Mouse (Mus musculus) hindbrain, embryonic 13.5 days (tissue): ENCODE measurements at regions not wholly inside any gene's neighbourhood (a gene's known extent, or its start where the extent isn't known, plus 50 kb on each side); places are given as distances from the start of the nearest gene placed in this dataset.

Experiments used
- ATAC-seq: fragments of 200-750 bp; cut with Nextera tagmentation; 2 replicates; pipeline ENCODE4 v1.8.0; 2017; ENCODE audit warnings: moderate TSS enrichment; ENCODE audit not compliant: low FRiP score
- H3K27ac ChIP-seq: fragments of 300-500 bp; sonication (generic); 2 replicates; pipeline ENCODE4 v1.5.1; 2015; ENCODE audit warnings: inconsistent platforms, mild to moderate bottlenecking, moderate library complexity
- H3K27me3 ChIP-seq: fragments of 300-500 bp; sonication (generic); 2 replicates; pipeline ENCODE4 v1.6.1; 2015; ENCODE audit warnings: mild to moderate bottlenecking, inconsistent platforms
- H3K36me3 ChIP-seq: fragments of 300-500 bp; sonication (generic); 2 replicates; pipeline ENCODE4 v1.6.1; 2015; ENCODE audit warnings: mild to moderate bottlenecking, inconsistent platforms
- H3K4me1 ChIP-seq: fragments of 300-500 bp; sonication (generic); replicated peaks from 2 replicates; pipeline ENCODE4 v1.6.1; 2015; ENCODE audit warnings: inconsistent platforms
- H3K4me2 ChIP-seq: fragments of 300-500 bp; sonication (generic); 2 replicates; pipeline ENCODE4 v1.6.1; 2015; ENCODE audit warnings: inconsistent platforms, mild to moderate bottlenecking, moderate library complexity
- H3K4me3 ChIP-seq: fragments of 300-500 bp; sonication (generic); 2 replicates; pipeline ENCODE4 v1.5.1; 2015; ENCODE audit warnings: mild to moderate bottlenecking, inconsistent platforms
- H3K9ac ChIP-seq: fragments of 300-500 bp; sonication (generic); 2 replicates; pipeline ENCODE4 v1.6.1; 2015; ENCODE audit warnings: mild to moderate bottlenecking, inconsistent platforms
- H3K9me3 ChIP-seq: fragments of 300-500 bp; sonication (generic); 2 replicates; pipeline ENCODE4 v1.6.1; 2016; ENCODE audit warnings: inconsistent platforms
- WGBS: fragments of 180-500 bp; shearing (Covaris S2); methylation state at CpG from one replicate; pipeline ENCODE4 v1.1.7; 2015; 5-methylcytosine and 5-hydroxymethylcytosine counted together

DNA sequence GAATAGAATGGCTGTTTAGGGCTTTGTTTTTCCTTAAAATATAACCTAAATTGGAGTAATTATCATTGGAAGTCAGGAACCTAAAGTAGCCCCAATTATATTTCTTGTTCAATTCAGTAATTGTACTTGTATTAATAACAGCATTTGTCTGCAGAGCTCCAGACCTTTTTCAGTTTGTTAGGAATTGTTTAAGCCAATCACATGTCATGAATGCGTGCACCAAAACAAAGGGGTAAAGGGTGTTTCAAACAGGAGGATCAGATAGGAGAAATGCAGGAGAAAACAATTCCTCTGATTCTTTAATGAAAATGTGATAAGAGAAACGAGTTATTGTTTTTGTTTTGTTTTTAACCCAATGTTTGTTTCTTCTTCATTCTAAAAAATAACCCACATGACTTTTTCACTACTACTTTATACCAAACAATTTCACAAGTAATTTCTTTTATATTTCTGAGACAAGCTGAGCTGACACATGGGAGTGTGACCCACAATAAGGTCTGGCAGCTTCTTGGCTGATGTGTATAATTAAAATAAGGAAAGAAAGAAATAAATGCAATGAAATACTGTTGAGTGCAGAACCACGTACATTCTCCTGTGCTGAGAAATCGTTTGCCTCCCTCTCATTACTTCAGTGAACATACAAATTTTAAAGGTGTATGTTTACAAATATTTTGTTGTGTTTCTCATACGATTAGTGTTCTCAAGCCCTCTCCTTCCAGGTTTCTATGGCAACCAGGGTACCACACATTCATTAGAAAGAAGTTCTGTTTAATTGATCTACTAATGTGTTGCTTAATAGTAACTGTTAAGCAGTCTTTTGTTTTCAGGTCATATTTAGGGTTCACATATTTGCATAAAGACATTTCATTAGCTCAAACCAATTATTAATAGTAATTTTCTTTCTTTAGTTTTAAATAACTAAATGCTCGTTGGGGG is 397.7 kb downstream of the Isl1 start:
- ATAC-seq, result peak; percentile 59; the same call in 1 of the 2 replicates
- Histone ChIP-seq H3K36me3 (no peaks in the 10 kb centered on the region), H3K4me2 (no peak overlapping the region), H3K27ac (no peak overlapping the region), H3K4me1 (0 out of 2 replicates have a peak, but pooled peaks cover 3% of the 10 kb centered on the region), H3K9ac (no peak overlapping the region), H3K9me3 (no peaks in the 10 kb centered on the region), H3K4me3 (no peak overlapping the region), H3K27me3 (no peaks in the 10 kb centered on the region)
- WGBS, result 60% methylated on average over 6 of the region's 6 CpGs

GRCm38 (mm10) chr13:115910866-115911449 is 398.5 kb downstream of the Isl1 start:
- Histone ChIP-seq H3K4me3 (no peak overlapping the region), H3K9me3 (peaks cover 3% of the 10 kb centered on the region; the same call in 1 of the 2 replicates), H3K9ac (no peak overlapping the region), H3K27ac (no peak overlapping the region), H3K36me3 (no peaks in the 10 kb centered on the region), H3K4me2 (peak overlapping the region; percentile 3; the same call in 1 of the 2 replicates), H3K27me3 (no peaks in the 10 kb centered on the region), H3K4me1 (0 out of 2 replicates have a peak, but pooled peaks cover 3% of the 10 kb centered on the region)
- WGBS, result 43% methylated on average over 8 of the region's 8 CpGs
- ATAC-seq, result peak; percentile 80

DNA sequence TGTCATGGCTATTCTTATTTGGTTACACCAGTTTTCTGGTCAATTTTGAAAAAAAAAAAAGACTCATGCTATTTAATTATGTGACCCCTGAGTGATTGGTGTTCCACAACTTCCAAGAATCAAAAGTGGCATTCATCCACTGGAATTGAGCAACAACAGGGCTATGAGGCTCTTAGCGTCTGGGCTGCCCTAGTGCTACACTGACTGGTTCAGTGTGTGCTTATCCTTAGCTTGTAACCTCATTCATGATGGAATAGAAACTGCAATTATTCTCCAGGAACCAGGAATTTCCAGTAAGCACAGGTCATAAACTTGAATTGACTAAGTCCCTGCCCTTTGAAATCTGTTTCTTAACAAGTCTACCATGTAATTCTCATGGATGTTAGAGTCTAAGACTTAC is 428.9 kb downstream of the Isl1 start:
- Histone ChIP-seq H3K27me3 (no peaks in the 10 kb centered on the region), H3K9ac (no peak overlapping the region), H3K27ac (no peak overlapping the region), H3K4me2 (no peak overlapping the region), H3K4me3 (no peak overlapping the region), H3K4me1 (no peaks in the 10 kb centered on the region), H3K9me3 (no peaks in the 10 kb centered on the region), H3K36me3 (no peaks in the 10 kb centered on the region)
- ATAC-seq, result no peak
- 87% methylated on average over 1 of the region's 1 CpGs for WGBS

GRCm38 (mm10) chr13:115860480-115860879 is 449.0 kb downstream of the Isl1 start:
- H3K4me1 ChIP-seq, result no peaks in the 10 kb centered on the region
- H3K4me3 ChIP-seq, result no peak overlapping the region
- H3K27ac ChIP-seq, result no peak overlapping the region
- H3K9me3 ChIP-seq, result no peaks in the 10 kb centered on the region
- WGBS, result 73% methylated on average over 3 of the region's 3 CpGs
- H3K4me2 ChIP-seq, result no peak overlapping the region
- no peaks in the 10 kb centered on the region for H3K27me3 ChIP-seq
- H3K9ac ChIP-seq, result no peak overlapping the region
- no peaks in the 10 kb centered on the region for H3K36me3 ChIP-seq
- no peak for ATAC-seq

GRCm38 (mm10) chr13:115856632-115857031 is 452.9 kb downstream of the Isl1 start:
- H3K27ac ChIP-seq, result no peak overlapping the region
- no peak overlapping the region for H3K9ac ChIP-seq
- WGBS, result 78% methylated on average over 4 of the region's 4 CpGs

DNA sequence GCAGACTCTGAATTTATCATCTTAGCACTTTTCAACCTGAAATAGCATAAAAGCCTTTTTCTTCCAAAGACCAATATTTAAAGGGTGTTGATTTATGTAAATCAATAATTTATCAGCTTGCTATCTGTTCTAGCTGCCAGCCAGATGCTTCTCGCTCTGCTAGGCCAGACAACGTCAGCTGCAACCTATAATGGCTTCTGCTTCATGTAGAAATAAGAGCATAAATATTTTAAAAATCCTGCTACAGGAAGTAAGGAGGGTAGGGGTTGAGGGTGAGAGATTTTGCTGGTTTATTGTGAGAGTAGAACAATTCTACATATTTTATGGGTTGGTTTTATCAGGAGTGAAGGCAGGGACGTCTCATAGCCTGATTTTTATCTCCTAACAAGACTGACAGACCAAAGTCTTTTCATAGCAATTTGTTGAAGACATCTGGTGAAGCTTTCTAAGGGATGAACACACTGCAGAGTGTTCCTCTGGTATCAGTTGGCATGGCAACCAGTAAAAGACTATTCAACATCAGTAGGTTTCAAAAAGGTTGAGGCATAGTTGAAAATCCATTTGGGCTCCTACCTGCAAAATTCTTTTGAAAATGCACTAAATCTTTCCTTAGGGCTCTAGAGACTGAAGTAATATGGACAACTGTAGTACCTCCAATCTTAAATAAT is 456.7 kb downstream of the Isl1 start:
- Histone ChIP-seq H3K27me3 (no peaks in the 10 kb centered on the region), H3K27ac (no peak overlapping the region), H3K4me2 (no peak overlapping the region), H3K4me1 (no peaks in the 10 kb centered on the region), H3K9ac (no peak overlapping the region), H3K36me3 (no peaks in the 10 kb centered on the region), H3K4me3 (no peak overlapping the region), H3K9me3 (no peaks in the 10 kb centered on the region)
- ATAC-seq, result no peak
- 50% methylated on average over 3 of the region's 3 CpGs for WGBS

More at GRCm38 (mm10) chr13:115856632-115857031, 452.9 kb downstream of the Isl1 start:
- H3K9me3 ChIP-seq, result no peaks in the 10 kb centered on the region
- H3K4me2 ChIP-seq, result no peak overlapping the region
- H3K27me3 ChIP-seq, result no peaks in the 10 kb centered on the region
- H3K4me3 ChIP-seq, result no peak overlapping the region
- H3K4me1 ChIP-seq, result no peaks in the 10 kb centered on the region
- H3K36me3 ChIP-seq, result no peaks in the 10 kb centered on the region
- no peak for ATAC-seq

- H3K9ac ChIP-seq, result no peak overlapping the region
- no peaks in the 10 kb centered on the region for H3K4me1 ChIP-seq
- no peak overlapping the region for H3K4me3 ChIP-seq
- H3K27ac ChIP-seq, result no peak overlapping the region
- ATAC-seq, result no peak
- H3K36me3 ChIP-seq, result no peaks in the 10 kb centered on the region
- WGBS, result 64% methylated on average over 10 of the region's 10 CpGs
- H3K4me2 ChIP-seq, result no peak overlapping the region
- no peaks in the 10 kb centered on the region for H3K27me3 ChIP-seq
- no peaks in the 10 kb centered on the region for H3K9me3 ChIP-seq
Observed at GRCm38 (mm10) chr13:115843121-115843520, 466.4 kb downstream of the Isl1 start.

GRCm38 (mm10) chr13:115836203-115836768 is 473.2 kb downstream of the Isl1 start:
- H3K36me3 ChIP-seq, result no peaks in the 10 kb centered on the region
- no peak overlapping the region for H3K27ac ChIP-seq
- H3K4me2 ChIP-seq, result no peak overlapping the region
- no peaks in the 10 kb centered on the region for H3K4me1 ChIP-seq
- H3K9ac ChIP-seq, result no peak overlapping the region
- no peak for ATAC-seq
- no peaks in the 10 kb centered on the region for H3K27me3 ChIP-seq
- WGBS, result 78% methylated on average over 6 of the region's 6 CpGs
- no peak overlapping the region for H3K4me3 ChIP-seq
- no peaks in the 10 kb centered on the region for H3K9me3 ChIP-seq

DNA sequence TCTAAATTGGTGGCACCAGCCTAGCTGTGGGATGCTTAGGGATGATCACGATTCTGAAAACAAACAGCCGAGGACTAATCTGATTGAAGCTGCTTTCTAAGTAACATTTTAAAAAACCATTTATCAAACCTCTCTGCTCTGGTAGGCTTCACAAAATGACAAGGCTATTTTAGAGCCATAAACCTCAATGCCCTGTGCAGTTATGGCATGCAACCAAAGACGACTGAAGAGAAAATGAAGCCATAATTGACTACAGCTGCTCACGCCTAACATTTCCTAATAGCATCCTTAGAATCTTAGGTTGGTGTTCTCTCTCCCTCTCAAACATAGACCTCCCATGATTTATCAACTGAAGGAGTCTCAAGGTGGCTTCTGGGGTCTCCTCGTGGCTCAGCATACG is 484.3 kb downstream of the Isl1 start:
- no peak overlapping the region for H3K9ac ChIP-seq
- H3K4me3 ChIP-seq, result no peak overlapping the region
- WGBS, result 73% methylated on average over 6 of the region's 6 CpGs
- H3K9me3 ChIP-seq, result no peaks in the 10 kb centered on the region
- H3K27ac ChIP-seq, result no peak overlapping the region
- no peaks in the 10 kb centered on the region for H3K4me1 ChIP-seq
- ATAC-seq, result no peak
- H3K4me2 ChIP-seq, result no peak overlapping the region
- H3K27me3 ChIP-seq, result no peaks in the 10 kb centered on the region
- no peaks in the 10 kb centered on the region for H3K36me3 ChIP-seq

DNA sequence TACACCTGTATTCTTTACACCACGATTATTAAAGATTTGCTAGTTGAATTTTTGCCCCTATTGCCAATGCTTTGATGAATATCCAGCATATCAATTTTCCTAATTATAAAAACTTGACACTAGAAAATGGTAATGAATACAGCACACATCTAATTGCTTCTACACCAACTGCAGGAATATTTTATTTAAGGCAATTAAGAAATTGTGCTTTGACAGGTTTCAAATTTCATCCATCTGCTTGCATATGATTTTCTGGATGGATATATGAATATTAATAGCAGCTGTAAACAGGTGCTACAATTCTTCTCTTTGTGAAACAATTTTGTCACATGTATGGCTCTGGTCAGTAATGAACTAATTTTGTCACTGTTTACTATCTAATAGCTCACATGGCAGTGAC is 487.0 kb downstream of the Isl1 start:
- ATAC-seq, result no peak
- H3K4me2 ChIP-seq, result no peak overlapping the region
- no peaks in the 10 kb centered on the region for H3K9me3 ChIP-seq
- no peaks in the 10 kb centered on the region for H3K4me1 ChIP-seq
- H3K27me3 ChIP-seq, result no peaks in the 10 kb centered on the region
- no peak overlapping the region for H3K9ac ChIP-seq
- WGBS, result 70% methylated on average over 1 of the region's 1 CpGs
- H3K36me3 ChIP-seq, result no peaks in the 10 kb centered on the region
- no peak overlapping the region for H3K4me3 ChIP-seq
- no peak overlapping the region for H3K27ac ChIP-seq

DNA sequence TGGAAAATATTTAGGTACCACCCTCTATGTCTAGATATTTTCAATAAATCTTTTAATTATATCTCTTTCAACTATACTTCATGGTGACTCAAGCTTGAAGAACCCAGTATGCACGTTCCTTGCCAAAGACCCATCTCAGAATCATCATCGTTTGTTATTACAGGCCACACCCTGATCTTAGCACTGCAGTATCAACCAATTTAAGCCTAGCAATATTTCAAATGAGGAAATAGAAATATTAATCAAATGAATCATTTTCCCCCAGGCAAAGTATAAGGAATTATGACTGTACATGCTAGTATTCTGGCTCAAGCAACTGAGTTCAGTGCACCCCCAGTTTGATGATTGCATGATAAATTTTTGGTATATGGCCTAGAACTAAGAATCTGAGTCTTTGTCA is 495.3 kb downstream of the Isl1 start:
- H3K4me2 ChIP-seq, result no peak overlapping the region
- WGBS, result 87% methylated on average over 2 of the region's 2 CpGs
- no peaks in the 10 kb centered on the region for H3K27me3 ChIP-seq
- H3K36me3 ChIP-seq, result no peaks in the 10 kb centered on the region
- ATAC-seq, result no peak
- no peaks in the 10 kb centered on the region for H3K4me1 ChIP-seq
- no peak overlapping the region for H3K4me3 ChIP-seq
- no peak overlapping the region for H3K27ac ChIP-seq
- no peaks in the 10 kb centered on the region for H3K9me3 ChIP-seq
- H3K9ac ChIP-seq, result no peak overlapping the region

DNA sequence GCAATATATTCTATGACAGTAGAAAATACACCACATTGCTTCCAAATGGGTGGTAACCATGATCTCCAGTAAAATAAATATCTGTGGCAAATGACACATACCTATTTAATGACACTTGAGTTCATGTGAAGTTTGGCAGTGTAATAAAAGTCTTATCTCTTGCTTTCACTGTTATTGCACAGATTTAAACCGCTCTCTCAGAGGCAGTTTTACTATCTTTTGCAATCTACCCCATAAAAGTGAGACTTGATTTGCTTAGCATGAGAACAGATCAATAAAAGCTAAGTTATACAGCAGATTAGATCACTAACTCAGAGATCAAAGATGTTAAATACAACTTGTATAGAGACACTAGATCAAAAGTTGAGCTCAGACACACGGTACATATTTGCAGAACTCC is 510.2 kb downstream of the Isl1 start:
- Histone ChIP-seq H3K9me3 (no peaks in the 10 kb centered on the region), H3K9ac (no peak overlapping the region), H3K4me2 (no peak overlapping the region), H3K27ac (no peak overlapping the region), H3K36me3 (no peaks in the 10 kb centered on the region), H3K4me1 (no peaks in the 10 kb centered on the region), H3K27me3 (no peaks in the 10 kb centered on the region), H3K4me3 (no peak overlapping the region)
- ATAC-seq, result no peak
- 82% methylated on average over 2 of the region's 2 CpGs for WGBS
